Mouse (Mus musculus): ENCODE results near the gene H2-DMb2. TPM values are rescaled to one million over a fixed set of nuclear protein-coding genes. Genes with fewer than 3 reads are reported as not detected.
A peak's percentile ranks its signal among the peaks of the same experiment; 100 is the strongest.

Gene H2-DMb2
- polyA plus RNA-seq, 1 experiment = 0.27 TPM

GRCm38 (mm10) chr17:34119249-34120179 lies 23.6 kb upstream of the H2-DMb2 start, which contains the start of gene H2-DMa:
TSS of gene H2-DMa (plus strand) at chr17:34119541.
- peak within 1 kb of the TSS; percentile 98 for H3K27ac ChIP-seq (ENCODE audit: control insufficient read depth, insufficient read depth, low read depth, low read length)
- peak within 1 kb of the TSS; percentile 96 for H3K4me3 ChIP-seq (ENCODE audit: control insufficient read depth, low read depth, low read length)
- no peaks in the 10 kb centered on the region for H3K27me3 ChIP-seq (ENCODE audit: control insufficient read depth, insufficient read depth, low read length)
- H3K36me3 ChIP-seq (ENCODE audit: control insufficient read depth, insufficient read depth, low read length) = peaks cover 13% of the 10 kb centered on the region
- peaks cover 14% of the 10 kb centered on the region for H3K4me1 ChIP-seq (ENCODE audit: control insufficient read depth, insufficient read depth, low read length)
- peak; percentile 97 for TF ChIP-seq POLR2A (IDR thresholded peaks at IDR 0.05; ENCODE audit: control insufficient read depth, low read depth, low read length)
- TF ChIP-seq CTCF (IDR thresholded peaks at IDR 0.05; ENCODE audit: control insufficient read depth, insufficient read depth, insufficient replicate concordance, low read depth, low read length) = 0 out of 2 replicates have a peak, but pooled peaks have one; percentile 0

- Histone ChIP-seq H3K36me3 (ENCODE audit: control insufficient read depth, insufficient read depth, low read length) (peaks cover 12% of the 10 kb centered on the region), H3K27me3 (ENCODE audit: control insufficient read depth, insufficient read depth, low read length) (no peaks in the 10 kb centered on the region), H3K27ac (ENCODE audit: control insufficient read depth, insufficient read depth, low read depth, low read length) (peak overlapping the region; percentile 98), H3K4me3 (ENCODE audit: control insufficient read depth, low read depth, low read length) (peak overlapping the region; percentile 96), H3K4me1 (ENCODE audit: control insufficient read depth, insufficient read depth, low read length) (peaks cover 14% of the 10 kb centered on the region)
- peak; percentile 48 for TF ChIP-seq POLR2A (IDR thresholded peaks at IDR 0.05; ENCODE audit: control insufficient read depth, low read depth, low read length)
- no peak for TF ChIP-seq CTCF (IDR thresholded peaks at IDR 0.05; ENCODE audit: control insufficient read depth, insufficient read depth, insufficient replicate concordance, low read depth, low read length)
Observed at GRCm38 (mm10) chr17:34120180-34120723, 22.9 kb upstream of the H2-DMb2 start.

- TF ChIP-seq POLR2A (IDR thresholded peaks at IDR 0.05; ENCODE audit: control insufficient read depth, low read depth, low read length) (no peak), CTCF (IDR thresholded peaks at IDR 0.05; ENCODE audit: control insufficient read depth, insufficient read depth, insufficient replicate concordance, low read depth, low read length) (no peak)
Observed at GRCm38 (mm10) chr17:34120814-34121171, 22.3 kb upstream of the H2-DMb2 start.

GRCm38 (mm10) chr17:34121172-34121878 lies 21.8 kb upstream of the H2-DMb2 start:
- peaks cover 8% of the 10 kb centered on the region for H3K36me3 ChIP-seq (ENCODE audit: control insufficient read depth, insufficient read depth, low read length)
- H3K27me3 ChIP-seq (ENCODE audit: control insufficient read depth, insufficient read depth, low read length) = no peaks in the 10 kb centered on the region
- H3K4me3 ChIP-seq (ENCODE audit: control insufficient read depth, low read depth, low read length) = peak overlapping the region; percentile 90
- H3K4me1 ChIP-seq (ENCODE audit: control insufficient read depth, insufficient read depth, low read length) = peaks cover 14% of the 10 kb centered on the region
- H3K27ac ChIP-seq (ENCODE audit: control insufficient read depth, insufficient read depth, low read depth, low read length) = peak overlapping the region; percentile 94
- no peak; the same call in 1 of the 2 replicates for TF ChIP-seq CTCF (IDR thresholded peaks at IDR 0.05; ENCODE audit: control insufficient read depth, insufficient read depth, insufficient replicate concordance, low read depth, low read length)
- peak; percentile 31 for TF ChIP-seq POLR2A (IDR thresholded peaks at IDR 0.05; ENCODE audit: control insufficient read depth, low read depth, low read length)

More at GRCm38 (mm10) chr17:34120814-34121171, 22.3 kb upstream of the H2-DMb2 start:
- peaks cover 8% of the 10 kb centered on the region for H3K36me3 ChIP-seq (ENCODE audit: control insufficient read depth, insufficient read depth, low read length)
- no peaks in the 10 kb centered on the region for H3K27me3 ChIP-seq (ENCODE audit: control insufficient read depth, insufficient read depth, low read length)
- peak overlapping the region; percentile 96 for H3K4me3 ChIP-seq (ENCODE audit: control insufficient read depth, low read depth, low read length)
- H3K27ac ChIP-seq (ENCODE audit: control insufficient read depth, insufficient read depth, low read depth, low read length) = peak overlapping the region; percentile 98
- peaks cover 14% of the 10 kb centered on the region for H3K4me1 ChIP-seq (ENCODE audit: control insufficient read depth, insufficient read depth, low read length)

- TF ChIP-seq CTCF (IDR thresholded peaks at IDR 0.05; ENCODE audit: control insufficient read depth, insufficient read depth, insufficient replicate concordance, low read depth, low read length) = no peak
- no peak for TF ChIP-seq POLR2A (IDR thresholded peaks at IDR 0.05; ENCODE audit: control insufficient read depth, low read depth, low read length)
- peak overlapping the region; percentile 94 for H3K27ac ChIP-seq (ENCODE audit: control insufficient read depth, insufficient read depth, low read depth, low read length)
- H3K36me3 ChIP-seq (ENCODE audit: control insufficient read depth, insufficient read depth, low read length) = peaks cover 6% of the 10 kb centered on the region
- H3K4me3 ChIP-seq (ENCODE audit: control insufficient read depth, low read depth, low read length) = peak overlapping the region; percentile 90
- no peaks in the 10 kb centered on the region for H3K27me3 ChIP-seq (ENCODE audit: control insufficient read depth, insufficient read depth, low read length)
- H3K4me1 ChIP-seq (ENCODE audit: control insufficient read depth, insufficient read depth, low read length) = peaks cover 15% of the 10 kb centered on the region
Observed at GRCm38 (mm10) chr17:34121879-34122187, 21.3 kb upstream of the H2-DMb2 start.

GRCm38 (mm10) chr17:34122188-34122984 lies 20.7 kb upstream of the H2-DMb2 start, which contains the start of gene Brd2:
TSS of gene Brd2 (minus strand) at chr17:34122634.
- peak within 1 kb of the TSS; percentile 90 for H3K4me3 ChIP-seq (ENCODE audit: control insufficient read depth, low read depth, low read length)
- peak within 1 kb of the TSS; percentile 94 for H3K27ac ChIP-seq (ENCODE audit: control insufficient read depth, insufficient read depth, low read depth, low read length)
- H3K36me3 ChIP-seq (ENCODE audit: control insufficient read depth, insufficient read depth, low read length) = peaks cover 3% of the 10 kb centered on the region
- H3K4me1 ChIP-seq (ENCODE audit: control insufficient read depth, insufficient read depth, low read length) = peaks cover 20% of the 10 kb centered on the region
- peak; percentile 82 for TF ChIP-seq POLR2A (IDR thresholded peaks at IDR 0.05; ENCODE audit: control insufficient read depth, low read depth, low read length)
- TF ChIP-seq CTCF (IDR thresholded peaks at IDR 0.05; ENCODE audit: control insufficient read depth, insufficient read depth, insufficient replicate concordance, low read depth, low read length) = no peak
- no peaks in the 10 kb centered on the region for H3K27me3 ChIP-seq (ENCODE audit: control insufficient read depth, insufficient read depth, low read length)
